Mouse (Mus musculus): ENCODE results near the gene Mbnl1. TPM values are rescaled to one million over a fixed set of nuclear protein-coding genes. Genes with fewer than 3 reads are reported as not detected.

The Mbnl1 gene
- polyA plus RNA-seq, 1 experiment from 2014 or later, result 71.7 TPM

GRCm38 (mm10) chr3:60568801-60569568, 96.4 kb downstream of the Mbnl1 start:
- Histone ChIP-seq H3K27ac (no peak overlapping the region), H3K4me1 (peaks cover 37% of the 10 kb centered on the region)
- 53% methylated on average over 6 of the region's 6 CpGs for WGBS

GRCm38 (mm10) chr3:60569781-60570180, 97.2 kb downstream of the Mbnl1 start:
- no peak for DNase-seq (ENCODE audit: low spot score)
- Histone ChIP-seq H3K4me1 (peaks cover 40% of the 10 kb centered on the region), H3K4me3 (no peak overlapping the region), H3K36me3 (no peaks in the 10 kb centered on the region), H3K9me3 (no peaks in the 10 kb centered on the region), H3K27me3 (ENCODE audit: insufficient read depth, poor library complexity, severe bottlenecking) (no peaks in the 10 kb centered on the region), H3K27ac (no peak overlapping the region)
- 86% methylated on average over 2 of the region's 2 CpGs for WGBS

More at GRCm38 (mm10) chr3:60568801-60569568, 96.4 kb downstream of the Mbnl1 start:
- DNase-seq (ENCODE audit: low spot score), result no peak
- H3K9me3 ChIP-seq, result no peaks in the 10 kb centered on the region
- no peak overlapping the region for H3K4me3 ChIP-seq
- H3K36me3 ChIP-seq, result no peaks in the 10 kb centered on the region
- no peaks in the 10 kb centered on the region for H3K27me3 ChIP-seq (ENCODE audit: insufficient read depth, poor library complexity, severe bottlenecking)

GRCm38 (mm10) chr3:60570491-60571022, 97.9 kb downstream of the Mbnl1 start:
- H3K36me3 ChIP-seq, result no peaks in the 10 kb centered on the region
- no peaks in the 10 kb centered on the region for H3K27me3 ChIP-seq (ENCODE audit: insufficient read depth, poor library complexity, severe bottlenecking)
- DNase-seq (ENCODE audit: low spot score), result no peak
- H3K27ac ChIP-seq, result peak overlapping the region; percentile 62; the same call in 1 of the 2 replicates
- peaks cover 47% of the 10 kb centered on the region for H3K4me1 ChIP-seq
- 43% methylated on average over 5 of the region's 5 CpGs for WGBS
- no peak overlapping the region for H3K4me3 ChIP-seq
- no peaks in the 10 kb centered on the region for H3K9me3 ChIP-seq

- Histone ChIP-seq H3K4me3 (no peak overlapping the region), H3K9me3 (no peaks in the 10 kb centered on the region), H3K27ac (no peak overlapping the region), H3K4me1 (peaks cover 46% of the 10 kb centered on the region), H3K27me3 (ENCODE audit: insufficient read depth, poor library complexity, severe bottlenecking) (no peaks in the 10 kb centered on the region), H3K36me3 (no peaks in the 10 kb centered on the region)
- DNase-seq (ENCODE audit: low spot score), result no peak
- WGBS, result 86% methylated on average over 1 of the region's 1 CpGs
These were observed 98.9 kb downstream of the Mbnl1 start for GRCm38 (mm10) chr3:60571493-60571892.

GRCm38 (mm10) chr3:60574199-60574598, 101.6 kb downstream of the Mbnl1 start:
- H3K27me3 ChIP-seq (ENCODE audit: insufficient read depth, poor library complexity, severe bottlenecking), result no peaks in the 10 kb centered on the region
- H3K4me3 ChIP-seq, result no peak overlapping the region
- peak overlapping the region; percentile 56; the same call in 1 of the 2 replicates for H3K27ac ChIP-seq
- H3K9me3 ChIP-seq, result no peaks in the 10 kb centered on the region
- WGBS, result 46% methylated on average over 9 of the region's 9 CpGs
- peaks cover 59% of the 10 kb centered on the region for H3K4me1 ChIP-seq
- no peaks in the 10 kb centered on the region for H3K36me3 ChIP-seq
- no peak for DNase-seq (ENCODE audit: low spot score)

GRCm38 (mm10) chr3:60574849-60575524, 102.4 kb downstream of the Mbnl1 start:
- no peak overlapping the region for H3K4me3 ChIP-seq
- no peaks in the 10 kb centered on the region for H3K36me3 ChIP-seq
- H3K4me1 ChIP-seq, result peaks cover 56% of the 10 kb centered on the region
- DNase-seq (ENCODE audit: low spot score), result no peak
- H3K27ac ChIP-seq, result peak overlapping the region; percentile 56; the same call in 1 of the 2 replicates
- no peaks in the 10 kb centered on the region for H3K27me3 ChIP-seq (ENCODE audit: insufficient read depth, poor library complexity, severe bottlenecking)
- 84% methylated on average over 4 of the region's 4 CpGs for WGBS
- H3K9me3 ChIP-seq, result no peaks in the 10 kb centered on the region

GRCm38 (mm10) chr3:60575945-60576344, 103.3 kb downstream of the Mbnl1 start:
- WGBS, result 39% methylated on average over 2 of the region's 2 CpGs
- H3K27me3 ChIP-seq (ENCODE audit: insufficient read depth, poor library complexity, severe bottlenecking), result no peaks in the 10 kb centered on the region
- peaks cover 58% of the 10 kb centered on the region for H3K4me1 ChIP-seq
- no peak overlapping the region for H3K4me3 ChIP-seq
- no peaks in the 10 kb centered on the region for H3K9me3 ChIP-seq
- no peak for DNase-seq (ENCODE audit: low spot score)
- H3K27ac ChIP-seq, result peak overlapping the region; percentile 60; the same call in 1 of the 2 replicates
- H3K36me3 ChIP-seq, result no peaks in the 10 kb centered on the region

GRCm38 (mm10) chr3:60576366-60577046, 103.9 kb downstream of the Mbnl1 start:
- Histone ChIP-seq H3K9me3 (no peaks in the 10 kb centered on the region), H3K27me3 (ENCODE audit: insufficient read depth, poor library complexity, severe bottlenecking) (no peaks in the 10 kb centered on the region), H3K27ac (peak overlapping the region; percentile 60), H3K4me1 (peaks cover 56% of the 10 kb centered on the region), H3K4me3 (peak overlapping the region; percentile 29), H3K36me3 (no peaks in the 10 kb centered on the region)
- no peak for DNase-seq (ENCODE audit: low spot score)
- 35% methylated on average over 9 of the region's 9 CpGs for WGBS

GRCm38 (mm10) chr3:60579880-60580279, 107.2 kb downstream of the Mbnl1 start:
- no peak for DNase-seq (ENCODE audit: low spot score)
- Histone ChIP-seq H3K27ac (peak overlapping the region; percentile 70; the same call in 1 of the 2 replicates), H3K36me3 (no peaks in the 10 kb centered on the region), H3K27me3 (ENCODE audit: insufficient read depth, poor library complexity, severe bottlenecking) (no peaks in the 10 kb centered on the region), H3K4me3 (no peak overlapping the region), H3K9me3 (no peaks in the 10 kb centered on the region), H3K4me1 (peaks cover 46% of the 10 kb centered on the region)
- WGBS, result 90% methylated on average over 4 of the region's 4 CpGs

- Histone ChIP-seq H3K9me3 (no peaks in the 10 kb centered on the region), H3K4me3 (no peak overlapping the region), H3K4me1 (peaks cover 40% of the 10 kb centered on the region), H3K27ac (peak overlapping the region; percentile 70; the same call in 1 of the 2 replicates), H3K36me3 (no peaks in the 10 kb centered on the region), H3K27me3 (ENCODE audit: insufficient read depth, poor library complexity, severe bottlenecking) (no peaks in the 10 kb centered on the region)
- DNase-seq (ENCODE audit: low spot score), result no peak
- 35% methylated on average over 5 of the region's 5 CpGs for whole genome bisulfite sequencing
These were observed 108.1 kb downstream of the Mbnl1 start for GRCm38 (mm10) chr3:60580699-60581098.

GRCm38 (mm10) chr3:60582154-60582553, 109.5 kb downstream of the Mbnl1 start:
- H3K27me3 ChIP-seq (ENCODE audit: insufficient read depth, poor library complexity, severe bottlenecking), result no peaks in the 10 kb centered on the region
- peaks cover 39% of the 10 kb centered on the region for H3K4me1 ChIP-seq
- H3K9me3 ChIP-seq, result no peaks in the 10 kb centered on the region
- H3K27ac ChIP-seq, result no peak overlapping the region
- 65% methylated on average over 3 of the region's 3 CpGs for WGBS
- no peaks in the 10 kb centered on the region for H3K36me3 ChIP-seq
- H3K4me3 ChIP-seq, result no peak overlapping the region
- no peak for DNase-seq (ENCODE audit: low spot score)

- Histone ChIP-seq H3K36me3 (no peaks in the 10 kb centered on the region), H3K4me3 (no peak overlapping the region), H3K9me3 (no peaks in the 10 kb centered on the region), H3K27me3 (ENCODE audit: insufficient read depth, poor library complexity, severe bottlenecking) (no peaks in the 10 kb centered on the region), H3K27ac (no peak overlapping the region), H3K4me1 (peaks cover 36% of the 10 kb centered on the region)
- 84% methylated on average over 1 of the region's 1 CpGs for WGBS
- DNase-seq (ENCODE audit: low spot score), result no peak
These were observed 110.0 kb downstream of the Mbnl1 start for GRCm38 (mm10) chr3:60582620-60583019.

Data from heart, embryonic 10.5 days (tissue).